Mouse (Mus musculus) limb, embryonic 14.5 days (tissue): Measurements from ENCODE around the gene Slc30a3. TPM values are rescaled to one million over a fixed set of nuclear protein-coding genes. Genes with fewer than 3 reads are reported as not detected.

ENCODE experiments used
- ATAC-seq: fragments of 200-750 bp; cut with Nextera tagmentation; 2 replicates; pipeline ENCODE4 v1.8.0; 2017; ENCODE audit warnings: low read depth, moderate number of reproducible peaks, moderate TSS enrichment; ENCODE audit not compliant: low FRiP score
- DNase-seq: peaks from one replicate; pipeline ENCODE4 v3.0.0-alpha.2; 2015; ENCODE audit warnings: low spot score
- H3K27ac ChIP-seq: fragments of 300-500 bp; sonication (generic); replicated peaks from 2 replicates; pipeline ENCODE4 v1.5.1; 2014; ENCODE audit warnings: low read depth, mild to moderate bottlenecking, low read length, moderate library complexity, mixed read lengths
- H3K27me3 ChIP-seq: fragments of 300-500 bp; sonication (generic); 2 replicates; pipeline ENCODE4 v1.6.1; 2014; ENCODE audit warnings: low read length, mixed read lengths; ENCODE audit not compliant: control insufficient read depth, insufficient read depth
- H3K36me3 ChIP-seq: fragments of 300-500 bp; sonication (generic); 2 replicates; pipeline ENCODE4 v1.6.1; 2014; ENCODE audit warnings: mild to moderate bottlenecking, low read length, moderate library complexity, mixed read lengths; ENCODE audit not compliant: control insufficient read depth, insufficient read depth
- H3K4me1 ChIP-seq: fragments of 300-500 bp; sonication (generic); 2 replicates; pipeline ENCODE4 v1.6.1; 2014; ENCODE audit warnings: antibody characterized with exemption, low read length, mixed read lengths; ENCODE audit not compliant: control insufficient read depth, insufficient read depth
- H3K4me2 ChIP-seq: fragments of 300-500 bp; sonication (generic); replicated peaks from 2 replicates; pipeline ENCODE4 v1.6.1; 2014; ENCODE audit warnings: low read depth, mild to moderate bottlenecking, low read length, moderate library complexity; ENCODE audit not compliant: severe bottlenecking
- H3K4me3 ChIP-seq: fragments of 300-500 bp; sonication (generic); replicated peaks from 2 replicates; pipeline ENCODE4 v1.5.1; 2014; ENCODE audit warnings: low read length
- H3K9ac ChIP-seq: fragments of 300-500 bp; sonication (generic); 2 replicates; pipeline ENCODE4 v1.6.1; 2014; ENCODE audit warnings: mild to moderate bottlenecking, low read depth, low read length, moderate library complexity; ENCODE audit not compliant: severe bottlenecking
- H3K9me3 ChIP-seq: fragments of 300-500 bp; sonication (generic); 2 replicates; pipeline ENCODE4 v1.6.1; 2016; ENCODE audit warnings: low read length; ENCODE audit not compliant: control insufficient read depth
- POLR2A ChIP-seq: fragments of 200-500 bp; IDR thresholded peaks from 2 replicates; pipeline ENCODE4 v1.8.0; 2012; ENCODE audit warnings: inconsistent platforms, mild to moderate bottlenecking, moderate library complexity, borderline replicate concordance; ENCODE audit not compliant: insufficient read depth, insufficient read length; ENCODE audit errors: extremely low read depth
- WGBS: fragments of 180-500 bp; shearing (Covaris S2); extraction: QIAGEN DNeasy Blood & Tissue Kit; methylation state at CpG from one replicate; pipeline ENCODE4 v1.1.7; 2014; 5-methylcytosine and 5-hydroxymethylcytosine counted together
- polyA plus RNA-seq, 2 experiments: library from polyadenylated mRNA; depleted of rRNA in 1 of 2; stranded (reverse) in 1 of 2; unstranded in 1 of 2; fragments of >200 nt; fragmentation: Nextera tagmentation in 1 of 2; extraction: Ambion mirVana in 1 of 2; gene quantifications; 2 replicates each; pipeline versions ENCODE4 v1.2.1 to v1.2.3; 2012 to 2014

Gene Slc30a3
- polyA plus RNA-seq, 2 experiments: 0.82 to 0.91 TPM

DNA sequence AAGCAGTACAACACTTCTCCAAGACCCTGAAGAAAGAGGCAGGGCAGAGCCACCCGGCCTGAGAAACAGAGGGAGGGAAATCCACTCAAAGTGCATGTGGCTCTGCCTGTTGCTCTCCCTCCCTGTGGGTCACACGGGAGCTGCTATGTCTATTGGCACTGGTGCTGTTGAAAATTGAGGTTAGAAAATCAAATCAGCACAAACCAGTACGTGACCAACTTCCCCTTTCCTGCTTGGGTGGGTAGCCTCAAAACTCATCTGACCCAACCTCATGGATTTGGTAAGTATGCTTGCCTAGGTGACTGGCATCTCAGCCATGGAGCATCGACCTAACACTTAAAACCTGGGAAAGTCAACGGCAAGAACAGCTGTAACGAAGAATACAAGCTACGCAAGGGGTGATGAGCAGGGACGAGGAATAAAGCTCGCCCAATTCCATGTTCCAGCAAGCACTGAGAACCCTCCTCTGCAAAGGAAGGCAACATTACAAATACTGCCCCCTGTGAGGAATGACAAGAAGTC lies 2.2 kb downstream of the Slc30a3 start, which contains the start of gene Dnajc5g:
Gene Dnajc5g (plus strand): TSS at position 472 of the 522 bp plus-strand sequence.
- no peaks in the 10 kb centered on the region for H3K4me1 ChIP-seq
- no peak within 1 kb of the TSS for H3K9ac ChIP-seq
- TF ChIP-seq POLR2A: no peak

DNA sequence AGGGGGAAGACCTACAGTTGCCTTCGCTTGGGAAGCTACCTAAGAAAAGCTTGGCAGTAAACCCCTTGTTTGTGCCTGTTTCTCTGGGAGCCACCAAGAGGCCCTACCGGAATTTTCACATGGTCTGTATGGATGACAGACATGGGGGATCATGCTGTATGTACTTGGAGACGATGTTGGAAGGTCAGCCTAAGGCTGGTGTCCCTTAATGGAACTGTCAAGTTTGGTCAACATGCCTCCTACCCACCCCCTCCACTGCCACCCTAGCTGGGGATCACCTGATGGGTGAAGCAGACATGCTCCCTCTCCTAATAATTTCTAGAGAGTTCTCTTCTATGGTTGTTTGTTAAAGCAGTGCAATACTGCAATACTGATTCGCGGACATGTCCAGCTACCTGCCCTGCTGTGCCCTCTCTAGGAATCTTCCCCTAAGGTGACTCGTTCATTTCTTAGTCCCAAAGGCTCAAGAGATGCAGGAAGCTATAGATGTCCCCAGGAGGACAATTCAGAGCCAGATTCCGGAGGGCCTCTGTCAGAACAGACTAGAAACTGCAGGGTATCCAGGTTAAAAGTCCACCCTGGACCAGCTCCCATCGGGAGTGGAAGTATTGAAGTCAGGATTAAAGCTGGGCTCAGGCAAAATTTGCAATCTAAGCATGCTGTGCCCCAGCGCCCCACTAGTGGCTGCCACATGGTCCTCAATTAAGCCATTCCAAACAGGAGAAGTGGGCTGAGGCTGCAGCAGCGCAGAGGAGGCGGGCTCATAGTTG lies 12.1 kb downstream of the Slc30a3 start:
- peak overlapping the region; percentile 18 for H3K4me3 ChIP-seq
- no peak overlapping the region for H3K9ac ChIP-seq
- no peak overlapping the region for H3K27ac ChIP-seq
- no peaks in the 10 kb centered on the region for H3K9me3 ChIP-seq
- DNase-seq (no peak), ATAC-seq (no peak)
- peaks cover 68% of the 10 kb centered on the region for H3K27me3 ChIP-seq
- peaks cover 3% of the 10 kb centered on the region; the same call in 1 of the 2 replicates for H3K4me1 ChIP-seq
- H3K4me2 ChIP-seq: peak overlapping the region; percentile 29; the same call in 1 of the 2 replicates
- 21% methylated on average over 11 of the region's 11 CpGs for WGBS
- TF ChIP-seq POLR2A: no peak
- no peaks in the 10 kb centered on the region for H3K36me3 ChIP-seq

More for the DNA sequence above, 2.2 kb downstream of the Slc30a3 start, which contains the start of gene Dnajc5g:
- ATAC-seq: no peak
- H3K4me2 ChIP-seq: no peak within 1 kb of the TSS
- DNase-seq: no peak
- 80% methylated on average over 9 of the region's 9 CpGs for whole genome bisulfite sequencing
- no peak within 1 kb of the TSS for H3K27ac ChIP-seq
- H3K4me3 ChIP-seq: no peak within 1 kb of the TSS
- H3K27me3 ChIP-seq: no peaks in the 10 kb centered on the region
- no peaks in the 10 kb centered on the region for H3K36me3 ChIP-seq
- H3K9me3 ChIP-seq: no peaks in the 10 kb centered on the region

DNA sequence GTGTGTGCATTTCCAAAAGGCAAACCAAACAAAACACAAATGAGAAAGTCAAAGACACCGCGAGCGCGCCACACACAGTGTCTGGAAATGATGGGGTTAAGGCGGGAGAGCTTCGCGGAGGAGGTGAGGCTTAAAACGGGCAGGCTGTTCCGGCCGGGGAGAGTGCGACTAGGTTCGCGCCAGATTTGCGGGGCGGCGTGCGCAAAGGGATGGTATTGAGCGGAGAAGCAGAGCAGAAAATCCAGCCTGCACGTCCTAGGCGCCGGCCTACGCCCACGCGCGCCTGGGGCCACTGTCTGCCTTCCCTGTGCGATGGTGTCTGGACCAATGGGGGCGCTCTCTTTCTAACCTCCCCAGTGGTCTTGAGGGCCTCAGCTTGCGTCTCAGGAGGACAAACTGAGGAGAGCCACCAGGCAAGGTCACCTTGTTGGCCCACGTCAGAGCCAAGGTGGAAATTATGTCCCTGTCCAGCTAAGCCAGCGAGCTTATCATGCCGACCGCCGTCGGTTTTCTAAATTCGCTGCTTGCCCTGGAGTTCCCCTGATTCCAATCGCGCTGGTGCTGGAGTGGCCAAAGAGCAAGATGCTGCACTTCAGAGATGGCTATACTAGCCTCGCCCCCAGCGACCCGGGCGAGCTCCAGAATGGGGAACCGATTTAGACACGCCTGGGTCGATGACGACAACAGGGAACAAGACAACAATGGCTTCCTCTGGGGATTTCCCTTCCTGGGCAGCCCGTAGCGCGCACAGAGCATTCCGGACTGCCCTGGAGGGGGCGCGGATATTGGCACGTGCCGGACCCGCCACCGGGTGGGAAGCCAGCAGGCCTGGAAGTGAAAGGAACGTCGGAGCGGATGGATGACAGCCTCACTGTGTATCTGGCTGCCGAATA lies 13.0 kb downstream of the Slc30a3 start:
- no peak overlapping the region for H3K9ac ChIP-seq
- H3K4me3 ChIP-seq: peak overlapping the region; percentile 18
- H3K9me3 ChIP-seq: no peaks in the 10 kb centered on the region
- H3K36me3 ChIP-seq: no peaks in the 10 kb centered on the region
- TF ChIP-seq POLR2A: no peak
- H3K27ac ChIP-seq: no peak overlapping the region
- peaks cover 77% of the 10 kb centered on the region for H3K27me3 ChIP-seq
- under 1% methylated on average over 57 of the region's 59 CpGs for WGBS
- peak overlapping the region; percentile 29 for H3K4me2 ChIP-seq
- DNase-seq: peak; percentile 30
- H3K4me1 ChIP-seq: peaks cover 3% of the 10 kb centered on the region; the same call in 1 of the 2 replicates
- ATAC-seq: no peak

DNA sequence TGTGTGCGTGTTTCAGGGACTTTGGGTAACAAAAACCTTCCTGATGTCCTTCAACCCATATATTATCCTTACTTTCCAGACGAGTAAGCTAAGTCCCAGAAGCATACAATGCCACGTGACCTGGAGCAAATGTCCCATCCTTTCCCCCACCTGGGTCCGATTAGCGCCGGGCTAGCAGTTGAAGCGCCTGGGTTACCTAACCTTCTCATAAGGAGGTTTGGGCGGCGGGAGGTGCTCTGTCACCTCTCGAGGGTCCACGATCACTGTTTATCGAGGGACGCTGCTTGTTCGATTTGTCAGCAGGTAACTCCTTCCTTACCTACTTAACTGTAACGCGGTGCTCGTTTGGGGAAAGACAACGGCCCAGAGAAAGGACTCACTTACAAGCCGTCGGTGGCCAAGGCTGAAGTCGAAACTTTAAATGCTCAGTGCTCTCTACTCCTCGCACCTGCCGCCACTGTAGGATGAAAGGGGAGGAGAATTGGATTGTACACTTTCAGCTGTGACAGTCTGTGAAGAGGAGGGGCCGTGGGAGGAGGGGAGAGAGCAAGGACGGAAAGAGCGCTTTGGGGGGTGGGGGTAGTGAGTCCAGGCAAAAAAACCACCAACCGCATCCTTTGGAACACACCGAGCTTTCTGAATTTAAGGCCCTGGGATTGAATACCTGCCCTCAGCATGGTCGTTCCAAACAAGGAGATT lies 13.8 kb downstream of the Slc30a3 start:
- no peak for ATAC-seq
- peak overlapping the region; percentile 29; the same call in 1 of the 2 replicates for H3K4me2 ChIP-seq
- TF ChIP-seq POLR2A: no peak
- no peak overlapping the region for H3K27ac ChIP-seq
- peaks cover 3% of the 10 kb centered on the region; the same call in 1 of the 2 replicates for H3K4me1 ChIP-seq
- H3K36me3 ChIP-seq: no peaks in the 10 kb centered on the region
- H3K9me3 ChIP-seq: no peaks in the 10 kb centered on the region
- peaks cover 84% of the 10 kb centered on the region for H3K27me3 ChIP-seq
- no peak for DNase-seq
- no peak overlapping the region for H3K9ac ChIP-seq
- peak overlapping the region; percentile 18 for H3K4me3 ChIP-seq
- 2% methylated on average over 28 of the region's 29 CpGs for WGBS
